Mouse (Mus musculus) large intestine, adult 2 months (tissue): Measurements from ENCODE around the gene Casz1. TPM values are rescaled to one million over a fixed set of nuclear protein-coding genes. Genes with fewer than 3 reads are reported as not detected.

Experiments
- DNase-seq: peaks from one replicate; pipeline ENCODE4 v3.0.0-alpha.2; 2012; ENCODE audit warnings: low read depth, low spot score
- WGBS: fragments of 180-500 bp; shearing (Covaris S2); methylation state at CpG from one replicate; pipeline ENCODE4 v1.1.7; 2018; 5-methylcytosine and 5-hydroxymethylcytosine counted together
- polyA plus RNA-seq: library from polyadenylated mRNA; depleted of rRNA; stranded (reverse); fragments of >200 nt; gene quantifications from 2 replicates; pipeline ENCODE4 v1.2.3, GENCODE M21; 2012

The Casz1 gene
- polyA plus RNA-seq, 1 experiment, result 26.9 TPM

GRCm38 (mm10) chr4:148795038-148795437 lies 9.2 kb upstream of the Casz1 start:
- 33% methylated on average over 4 of the region's 4 CpGs for WGBS
- no peak for DNase-seq

GRCm38 (mm10) chr4:148797475-148798324 lies 6.5 kb upstream of the Casz1 start:
- 27% methylated on average over 12 of the region's 12 CpGs for WGBS
- no peak for DNase-seq

GRCm38 (mm10) chr4:148803031-148803430 lies 1.2 kb upstream of the Casz1 start:
- no peak for DNase-seq
- 57% methylated on average over 4 of the region's 4 CpGs for WGBS

- WGBS, result 14% methylated on average over 10 of the region's 10 CpGs
- no peak for DNase-seq
These were observed 593 bp upstream of the Casz1 start for GRCm38 (mm10) chr4:148803636-148804035.

- DNase-seq, result no peak
- WGBS, result under 1% methylated on average over 16 of the region's 16 CpGs
These were observed 541 bp downstream of the Casz1 start for GRCm38 (mm10) chr4:148804780-148805160.

- no peak for DNase-seq
- under 1% methylated on average over 42 of the region's 42 CpGs for WGBS
These were observed 1.1 kb downstream of the Casz1 start for GRCm38 (mm10) chr4:148805161-148805810.

- under 1% methylated on average over 64 of the region's 64 CpGs for WGBS
- no peak for DNase-seq
These were observed 1.9 kb downstream of the Casz1 start for GRCm38 (mm10) chr4:148805811-148806747.

- DNase-seq, result no peak
- 1% methylated on average over 23 of the region's 26 CpGs for WGBS
These were observed 2.6 kb downstream of the Casz1 start for GRCm38 (mm10) chr4:148806836-148807235.

- no peak for DNase-seq
- 4% methylated on average over 9 of the region's 9 CpGs for WGBS
These were observed 3.2 kb downstream of the Casz1 start for GRCm38 (mm10) chr4:148807397-148807796.

GRCm38 (mm10) chr4:148808839-148809238 lies 4.6 kb downstream of the Casz1 start:
- WGBS, result 19% methylated on average over 2 of the region's 2 CpGs
- no peak for DNase-seq

- 88% methylated on average over 9 of the region's 9 CpGs for WGBS
- no peak for DNase-seq
These were observed 6.5 kb downstream of the Casz1 start for GRCm38 (mm10) chr4:148810706-148811105.

- WGBS, result 52% methylated on average over 10 of the region's 10 CpGs
- DNase-seq, result no peak
These were observed 7.7 kb downstream of the Casz1 start for GRCm38 (mm10) chr4:148811940-148812339.

GRCm38 (mm10) chr4:148813247-148813646 lies 9.0 kb downstream of the Casz1 start:
- WGBS, result 72% methylated on average over 6 of the region's 6 CpGs
- DNase-seq, result no peak

GRCm38 (mm10) chr4:148816556-148816955 lies 12.3 kb downstream of the Casz1 start:
- DNase-seq, result no peak

GRCm38 (mm10) chr4:148818161-148818560 lies 13.9 kb downstream of the Casz1 start:
- WGBS, result 29% methylated on average over 12 of the region's 12 CpGs

More at GRCm38 (mm10) chr4:148816556-148816955, 12.3 kb downstream of the Casz1 start:
- WGBS, result 54% methylated on average over 14 of the region's 14 CpGs

GRCm38 (mm10) chr4:148820171-148820570 lies 15.9 kb downstream of the Casz1 start:
- DNase-seq, result no peak

More at GRCm38 (mm10) chr4:148818161-148818560, 13.9 kb downstream of the Casz1 start:
- DNase-seq, result no peak

GRCm38 (mm10) chr4:148823281-148823680 lies 19.1 kb downstream of the Casz1 start:
- WGBS, result 52% methylated on average over 8 of the region's 8 CpGs
- DNase-seq, result no peak

More at GRCm38 (mm10) chr4:148820171-148820570, 15.9 kb downstream of the Casz1 start:
- WGBS, result 22% methylated on average over 13 of the region's 13 CpGs

GRCm38 (mm10) chr4:148830350-148830749 lies 26.1 kb downstream of the Casz1 start:
- WGBS, result 59% methylated on average over 7 of the region's 7 CpGs
- no peak for DNase-seq

- no peak for DNase-seq
- WGBS, result 22% methylated on average over 21 of the region's 21 CpGs
These were observed 29.2 kb downstream of the Casz1 start for GRCm38 (mm10) chr4:148833245-148833990.
